Mouse (Mus musculus) spleen, adult 12 weeks (tissue): ENCODE results near the gene Lrrfip2.

Source experiments
- DNase-seq: peaks from one replicate; pipeline ENCODE4 v3.0.0; 2022; ENCODE audit warnings: low spot score

The Lrrfip2 gene

GRCm38 (mm10) chr9:111161213-111161612, 43.8 kb downstream of the Lrrfip2 start:
- no peak for DNase-seq

DNA sequence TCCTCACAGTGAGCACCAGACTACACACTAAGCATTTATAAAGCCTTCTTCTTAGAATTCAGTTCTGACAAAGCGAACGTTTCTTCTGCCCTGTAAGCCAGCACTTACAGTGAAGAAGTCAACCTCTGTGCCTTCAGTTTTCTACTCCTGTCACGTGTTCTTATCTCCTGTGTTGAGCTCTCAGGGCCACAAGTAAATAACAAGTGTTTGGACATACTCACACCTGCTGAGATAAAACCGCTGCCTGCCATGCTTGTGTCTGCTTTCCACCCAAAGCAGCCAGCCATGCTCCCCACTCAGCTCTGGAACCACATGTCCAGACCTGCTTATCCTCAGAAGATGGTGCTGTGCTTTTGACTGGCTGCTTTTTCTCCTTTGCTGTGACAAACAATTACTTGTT, 49.2 kb downstream of the Lrrfip2 start:
- DNase-seq: no peak

DNA sequence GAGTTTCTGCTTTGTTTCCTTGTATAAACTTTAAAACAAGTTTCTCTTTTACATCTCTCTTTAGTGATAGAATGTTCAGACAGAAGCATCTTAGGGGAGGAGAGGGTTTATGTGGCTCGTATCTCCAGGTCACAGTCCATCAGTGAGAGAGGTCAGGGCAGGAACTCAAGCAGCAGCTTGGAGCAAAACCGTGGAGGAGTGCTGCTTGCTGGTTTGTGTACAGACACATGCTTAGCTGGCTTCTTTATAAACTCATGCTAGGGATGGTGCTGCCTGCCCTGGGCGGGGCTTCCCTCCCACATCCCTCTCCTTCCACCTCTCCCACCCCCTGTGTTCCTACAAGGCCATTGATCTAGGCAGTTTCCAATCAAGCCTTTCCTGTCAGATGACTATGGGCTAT, 53.0 kb downstream of the Lrrfip2 start:
- no peak for DNase-seq

GRCm38 (mm10) chr9:111174071-111174470, 56.7 kb downstream of the Lrrfip2 start:
- no peak for DNase-seq

- no peak for DNase-seq
Observed at GRCm38 (mm10) chr9:111178971-111179370, 61.6 kb downstream of the Lrrfip2 start.

DNA sequence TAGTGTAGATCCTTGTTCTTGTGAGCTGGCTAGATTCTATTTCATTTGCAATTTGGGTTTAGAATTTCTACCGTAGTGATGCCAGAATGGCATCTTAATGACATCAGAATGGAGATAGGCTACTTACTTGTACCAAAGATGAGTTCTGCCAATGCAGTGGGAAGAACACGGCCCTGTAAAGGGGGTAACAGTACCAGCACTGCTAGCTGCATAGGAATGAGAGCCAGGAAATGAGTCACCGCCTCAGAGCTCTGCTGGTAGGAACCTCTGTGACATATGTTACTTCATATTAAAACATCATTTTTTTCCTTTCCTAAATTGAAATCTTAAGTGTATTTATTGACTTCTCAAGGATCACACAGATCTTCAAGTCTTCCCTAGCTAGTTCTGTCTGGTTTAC, 64.8 kb downstream of the Lrrfip2 start:
- DNase-seq: no peak

GRCm38 (mm10) chr9:111184929-111185328, 67.5 kb downstream of the Lrrfip2 start:
- no peak for DNase-seq

DNA sequence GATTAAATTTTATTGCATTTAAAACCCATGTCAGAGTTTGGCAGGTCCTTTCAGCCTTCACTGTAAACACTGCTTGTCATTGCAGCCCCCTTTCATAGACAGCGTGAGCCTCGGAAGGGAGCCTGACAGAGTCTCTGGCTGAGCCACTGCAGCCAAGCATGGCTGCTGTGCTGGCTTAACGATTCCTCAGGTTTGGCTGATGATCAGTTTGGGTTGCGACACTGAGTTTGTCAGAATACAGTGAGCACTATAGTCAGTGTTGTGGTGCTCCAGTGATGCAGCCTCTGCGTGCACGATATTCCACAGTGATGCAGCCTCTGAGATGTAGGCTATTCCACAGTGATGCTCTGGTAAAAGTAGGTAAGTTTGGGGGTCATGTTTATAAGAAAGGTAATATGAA, 69.5 kb downstream of the Lrrfip2 start:
- no peak for DNase-seq

DNA sequence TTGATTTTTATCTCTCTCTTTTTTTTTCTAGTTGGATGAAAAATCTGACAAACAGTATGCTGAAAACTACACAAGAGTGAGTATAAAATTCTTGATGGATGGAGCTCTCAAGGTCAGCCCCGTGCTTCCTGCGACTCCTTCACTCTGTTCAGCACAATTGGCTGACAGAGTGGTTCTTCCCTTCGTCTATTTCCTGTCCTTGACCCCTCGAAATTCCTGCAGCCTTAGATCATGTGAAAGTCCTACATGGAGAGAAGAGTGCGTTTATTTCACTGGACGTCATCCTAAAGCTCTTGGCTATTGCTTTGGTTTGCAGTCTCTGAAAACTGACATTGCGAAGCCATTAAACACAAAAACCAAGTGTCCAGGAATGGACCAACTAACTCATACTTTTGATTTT, 71.3 kb downstream of the Lrrfip2 start:
- DNase-seq: no peak

GRCm38 (mm10) chr9:111193211-111193610, 75.8 kb downstream of the Lrrfip2 start:
- DNase-seq: no peak

- DNase-seq: no peak
Observed at GRCm38 (mm10) chr9:111197116-111197515, 79.7 kb downstream of the Lrrfip2 start.

GRCm38 (mm10) chr9:111197712-111198111, 80.3 kb downstream of the Lrrfip2 start:
- DNase-seq: no peak

- no peak for DNase-seq
Observed at GRCm38 (mm10) chr9:111198332-111198731, 80.9 kb downstream of the Lrrfip2 start.

- no peak for DNase-seq
Observed at GRCm38 (mm10) chr9:111200208-111200607, 82.8 kb downstream of the Lrrfip2 start.

- no peak for DNase-seq
Observed at GRCm38 (mm10) chr9:111204601-111205375, 87.4 kb downstream of the Lrrfip2 start.

DNA sequence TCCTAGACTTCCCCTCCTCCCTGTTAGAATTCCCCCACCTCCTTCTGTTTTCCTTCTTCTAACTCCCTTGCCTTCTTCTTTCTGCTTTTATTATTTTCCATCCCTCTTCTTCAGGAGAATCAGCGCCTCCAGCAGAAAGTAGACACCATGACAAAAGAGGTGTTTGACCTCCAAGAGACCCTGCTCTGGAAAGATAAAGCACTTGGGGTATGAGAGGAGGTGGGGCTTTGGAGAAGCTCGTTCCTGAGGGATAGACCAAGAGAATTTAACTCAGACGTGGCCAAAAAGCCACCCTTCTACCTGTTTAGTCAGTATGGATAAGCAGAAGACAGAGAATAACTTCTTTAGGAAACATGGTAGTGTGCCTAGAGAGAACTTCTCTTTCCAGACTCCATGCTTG, 90.3 kb downstream of the Lrrfip2 start:
- no peak for DNase-seq

GRCm38 (mm10) chr9:111208185-111208584, 90.8 kb downstream of the Lrrfip2 start:
- DNase-seq: no peak

DNA sequence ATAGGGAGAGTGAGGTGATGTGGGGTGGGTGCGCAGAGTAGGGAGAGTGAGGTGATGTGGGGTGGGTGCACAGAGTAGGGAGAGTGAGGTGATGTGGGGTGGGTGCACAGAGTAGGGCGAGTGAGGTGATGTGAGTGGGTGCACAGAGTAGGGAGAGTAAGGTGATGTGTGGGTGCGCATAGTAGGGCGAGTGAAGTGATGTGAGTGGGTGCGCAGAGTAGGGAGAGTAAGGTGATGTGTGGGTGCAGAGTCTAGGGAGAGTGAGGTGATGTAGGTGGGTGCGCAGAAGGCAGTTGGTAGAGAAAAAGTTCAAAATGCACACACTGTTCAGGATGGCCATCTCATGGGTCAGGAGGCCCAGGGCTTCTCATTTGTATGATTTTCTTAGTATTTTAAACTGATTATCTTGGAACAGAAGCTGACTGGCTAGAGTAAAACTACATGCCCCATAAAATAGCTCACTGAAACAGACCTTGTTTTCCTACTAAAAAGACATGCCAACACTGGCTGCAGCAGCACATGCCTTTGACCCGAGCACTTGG, 91.8 kb downstream of the Lrrfip2 start:
- DNase-seq: no peak

- no peak for DNase-seq
Observed at GRCm38 (mm10) chr9:111210412-111210811, 93.0 kb downstream of the Lrrfip2 start.

- DNase-seq: no peak
Observed at GRCm38 (mm10) chr9:111211122-111212041, 94.0 kb downstream of the Lrrfip2 start.

DNA sequence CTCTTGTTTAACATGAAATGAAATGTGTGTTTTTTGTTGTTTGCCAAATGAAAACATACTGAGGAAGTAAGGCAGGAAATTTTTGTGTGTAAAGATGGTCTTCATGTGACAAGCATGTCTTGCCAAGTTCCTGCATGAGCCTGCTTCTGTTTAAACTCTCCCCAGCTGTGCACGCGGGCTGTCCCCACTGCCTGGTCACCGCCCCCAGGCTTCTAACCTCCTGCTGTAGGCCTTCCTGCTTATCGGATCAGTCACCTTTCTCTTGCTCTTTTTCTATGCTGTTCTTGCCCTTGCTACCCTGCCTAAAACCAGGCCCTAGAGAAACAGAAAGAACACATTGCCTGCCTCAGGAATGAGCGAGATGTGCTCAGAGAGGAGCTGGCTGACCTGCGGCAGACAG, 96.1 kb downstream of the Lrrfip2 start:
- peak; percentile 2 for DNase-seq

DNA sequence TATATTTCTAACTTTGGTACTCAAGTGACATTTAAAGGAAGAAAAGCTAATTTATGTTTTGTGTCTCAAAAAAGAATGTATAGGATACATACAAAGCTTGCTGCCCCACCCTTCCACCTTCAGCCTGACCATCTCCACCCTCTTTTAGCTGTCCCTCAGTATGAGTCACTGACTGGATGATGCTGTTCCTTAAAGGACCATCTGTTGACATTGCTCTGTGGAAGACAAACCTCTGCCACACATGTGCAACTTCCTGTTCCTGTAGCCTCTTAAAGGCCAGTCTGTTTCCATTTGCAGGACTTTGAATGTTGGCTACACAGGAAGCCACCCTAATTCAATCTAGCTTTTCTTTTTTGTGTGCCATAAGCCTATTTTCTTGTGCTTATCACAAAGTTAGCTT, 99.0 kb downstream of the Lrrfip2 start:
- DNase-seq: no peak

- no peak for DNase-seq
Observed at GRCm38 (mm10) chr9:111220551-111221080, 103.2 kb downstream of the Lrrfip2 start.
